Mouse (Mus musculus) embryonic facial prominence, embryonic 10.5 days (tissue): Measurements from ENCODE around the gene Ercc2. TPM values are rescaled to one million over a fixed set of nuclear protein-coding genes. Genes with fewer than 3 reads are reported as not detected.

Experiments
- DNase-seq: peaks from one replicate; pipeline ENCODE4 v3.0.0-alpha.2; 2017; ENCODE audit warnings: low spot score
- H3K27ac ChIP-seq: fragments of 300-500 bp; sonication (generic); replicated peaks from 2 replicates; pipeline ENCODE4 v1.5.1; 2016; ENCODE audit warnings: mild to moderate bottlenecking
- H3K27me3 ChIP-seq: fragments of 300-500 bp; sonication (generic); replicated peaks from 2 replicates; pipeline ENCODE4 v1.6.1; 2016; ENCODE audit warnings: low read depth, mild to moderate bottlenecking; ENCODE audit not compliant: poor library complexity, severe bottlenecking
- H3K36me3 ChIP-seq: fragments of 300-500 bp; sonication (generic); replicated peaks from 2 replicates; pipeline ENCODE4 v1.6.1; 2016; ENCODE audit warnings: mild to moderate bottlenecking, moderate library complexity
- H3K4me1 ChIP-seq: fragments of 300-500 bp; sonication (generic); 2 replicates; pipeline ENCODE4 v1.6.1; 2016
- H3K4me3 ChIP-seq: fragments of 300-500 bp; sonication (generic); 2 replicates; pipeline ENCODE4 v1.5.1; 2016; ENCODE audit warnings: mild to moderate bottlenecking, moderate library complexity
- H3K9me3 ChIP-seq: fragments of 300-500 bp; sonication (generic); 2 replicates; pipeline ENCODE4 v1.6.1; 2016; ENCODE audit warnings: mild to moderate bottlenecking
- WGBS: fragments of 180-500 bp; shearing (Covaris S2); methylation state at CpG from one replicate; pipeline ENCODE4 v1.1.7; 2016; 5-methylcytosine and 5-hydroxymethylcytosine counted together
- polyA plus RNA-seq: library from polyadenylated mRNA; unstranded; fragments of >200 nt; fragmentation: Nextera tagmentation; extraction: Ambion mirVana; gene quantifications from 2 replicates; pipeline ENCODE4 v1.2.1, GENCODE M21; 2016

The Ercc2 gene
- polyA plus RNA-seq, 1 experiment from 2014 or later, result 28.8 TPM

- no peaks in the 10 kb centered on the region for H3K9me3 ChIP-seq
- no peak for DNase-seq
- H3K27ac ChIP-seq, result no peak overlapping the region
- peak overlapping the region; percentile 92 for H3K4me3 ChIP-seq
- WGBS, result 37% methylated on average over 4 of the region's 4 CpGs
- peaks cover 59% of the 10 kb centered on the region for H3K4me1 ChIP-seq
- peaks cover 28% of the 10 kb centered on the region for H3K27me3 ChIP-seq
- peaks cover 9% of the 10 kb centered on the region for H3K36me3 ChIP-seq
Observed at GRCm38 (mm10) chr7:19362276-19362675, 19.5 kb upstream of the Ercc2 start.

DNA sequence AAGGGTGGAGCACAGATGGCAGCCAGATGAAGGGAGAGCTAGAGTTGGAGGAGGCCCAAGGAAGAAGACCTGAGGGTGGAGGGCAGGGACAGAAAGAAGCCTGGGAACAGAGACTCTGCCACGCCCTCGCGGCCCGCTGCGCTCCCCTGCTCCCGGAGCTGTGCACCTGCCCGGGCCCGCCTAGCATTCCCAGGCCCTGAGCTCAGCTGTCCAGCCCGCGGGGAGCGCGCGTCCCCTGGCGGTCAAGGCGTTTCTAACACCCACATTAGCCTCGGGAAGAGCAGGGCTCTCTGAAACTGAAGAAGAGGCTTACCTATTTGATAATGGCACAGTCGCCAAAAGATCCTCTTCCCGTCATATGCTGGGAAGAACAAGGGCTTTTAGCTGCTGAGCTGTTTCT lies 17.9 kb upstream of the Ercc2 start:
- Histone ChIP-seq H3K4me3 (peak overlapping the region; percentile 25), H3K27me3 (peaks cover 35% of the 10 kb centered on the region), H3K4me1 (peaks cover 48% of the 10 kb centered on the region), H3K9me3 (no peaks in the 10 kb centered on the region), H3K36me3 (no peaks in the 10 kb centered on the region), H3K27ac (no peak overlapping the region)
- DNase-seq, result peak; percentile 80
- WGBS, result 3% methylated on average over 18 of the region's 18 CpGs

DNA sequence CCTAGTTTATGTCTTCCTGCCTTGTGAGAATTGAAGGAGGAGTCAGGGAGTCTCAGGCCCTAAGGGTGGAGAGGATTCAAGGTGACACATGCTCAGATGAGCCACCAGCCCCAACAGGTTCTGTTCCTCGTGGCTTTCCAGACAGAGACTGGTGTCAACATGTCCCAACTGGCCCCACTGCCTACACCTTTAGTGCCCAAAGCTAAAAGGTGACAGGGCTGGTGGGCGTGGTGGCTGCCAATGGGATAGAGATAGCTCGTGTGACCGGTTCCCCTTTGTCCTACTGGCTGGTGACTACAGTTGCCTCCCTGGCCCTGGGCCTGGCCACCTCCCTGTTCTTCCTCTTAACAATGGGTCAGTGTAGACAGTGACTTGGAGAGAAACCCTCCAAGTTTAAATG lies 16.4 kb upstream of the Ercc2 start:
- Histone ChIP-seq H3K9me3 (no peaks in the 10 kb centered on the region), H3K27me3 (peaks cover 48% of the 10 kb centered on the region), H3K27ac (no peak overlapping the region), H3K36me3 (no peaks in the 10 kb centered on the region), H3K4me3 (no peak overlapping the region), H3K4me1 (peaks cover 45% of the 10 kb centered on the region)
- WGBS, result 78% methylated on average over 4 of the region's 4 CpGs
- peak; percentile 38 for DNase-seq

DNA sequence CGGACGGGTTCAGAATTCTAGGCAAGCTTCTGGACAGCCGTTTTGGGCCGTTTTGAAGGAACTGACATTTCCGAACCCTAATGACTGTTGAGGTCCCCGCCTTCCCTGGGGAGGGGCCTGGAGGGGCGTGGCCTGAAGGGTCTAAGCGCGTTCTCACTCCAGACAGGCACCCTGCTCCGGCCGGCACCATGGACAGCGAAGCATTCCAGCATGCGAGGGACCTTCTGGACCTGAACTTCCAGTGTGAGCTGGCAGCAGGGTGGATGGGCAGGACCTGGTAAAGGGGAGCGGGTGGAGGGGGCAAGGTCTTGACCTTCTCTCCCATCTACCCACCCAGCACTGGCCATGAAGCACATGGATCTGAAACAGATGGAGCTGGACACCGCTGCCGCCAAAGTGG lies 13.4 kb upstream of the Ercc2 start:
- H3K9me3 ChIP-seq, result no peaks in the 10 kb centered on the region
- peaks cover 12% of the 10 kb centered on the region for H3K36me3 ChIP-seq
- H3K27me3 ChIP-seq, result peaks cover 39% of the 10 kb centered on the region
- H3K4me1 ChIP-seq, result peaks cover 21% of the 10 kb centered on the region
- 21% methylated on average over 16 of the region's 16 CpGs for WGBS
- 0 out of 2 replicates have a peak overlapping the region, but pooled peaks have one; percentile 6 for H3K4me3 ChIP-seq
- H3K27ac ChIP-seq, result no peak overlapping the region
- DNase-seq, result peak; percentile 68

DNA sequence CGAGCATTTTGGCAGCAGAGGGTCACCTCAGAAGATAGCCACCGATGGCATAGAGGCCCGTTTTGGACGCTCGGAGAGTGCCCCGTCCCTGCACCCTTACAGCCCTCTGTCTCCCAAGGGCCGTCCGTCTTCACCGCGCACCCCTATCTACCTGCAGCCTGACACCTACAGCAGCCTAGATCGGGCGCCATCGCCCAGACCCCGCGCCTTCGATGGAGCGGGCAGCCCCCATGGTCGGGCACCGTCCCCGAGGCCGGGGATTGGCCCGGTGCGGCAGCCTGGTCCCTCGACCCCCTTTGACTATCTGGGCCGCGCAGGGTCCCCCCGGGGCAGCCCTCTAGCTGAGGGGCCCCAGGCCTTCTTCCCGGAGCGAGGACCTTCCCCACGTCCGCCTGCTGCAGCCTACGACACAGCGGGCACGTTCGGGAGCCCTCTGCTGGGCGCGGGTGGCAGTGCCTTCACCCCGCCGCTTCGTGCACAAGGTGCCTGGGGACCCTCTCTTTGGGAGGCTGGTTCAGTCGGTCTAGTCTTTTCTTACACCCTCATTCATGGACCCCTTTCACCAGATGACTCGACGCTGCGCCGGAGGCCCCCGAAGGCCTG lies 11.9 kb upstream of the Ercc2 start:
- Histone ChIP-seq H3K27me3 (peaks cover 27% of the 10 kb centered on the region), H3K9me3 (no peaks in the 10 kb centered on the region), H3K27ac (peak overlapping the region; percentile 63; the same call in 1 of the 2 replicates), H3K36me3 (peaks cover 17% of the 10 kb centered on the region), H3K4me1 (peaks cover 12% of the 10 kb centered on the region), H3K4me3 (peak overlapping the region; percentile 57)
- peak; percentile 81 for DNase-seq
- WGBS, result 12% methylated on average over 46 of the region's 46 CpGs

DNA sequence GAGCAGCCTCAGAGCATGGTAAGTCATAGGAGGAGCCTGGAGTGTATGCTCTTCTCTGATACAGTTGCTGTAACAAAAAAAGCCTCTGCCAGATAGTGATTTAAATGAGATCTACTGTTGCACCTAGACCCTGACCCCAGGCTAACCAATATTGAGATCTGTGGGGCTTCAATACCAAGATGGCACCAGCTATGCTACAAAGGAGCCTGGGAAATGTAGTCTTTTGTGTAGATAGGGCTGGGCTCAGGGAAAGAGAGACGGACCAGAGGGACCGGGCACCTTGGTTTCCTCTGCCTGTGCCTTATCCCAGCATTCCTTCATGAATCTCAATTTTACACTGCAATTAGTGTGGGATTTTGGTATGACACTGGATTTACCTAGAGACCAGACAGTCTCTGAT lies 8.4 kb upstream of the Ercc2 start:
- Histone ChIP-seq H3K4me3 (no peak overlapping the region), H3K9me3 (no peaks in the 10 kb centered on the region), H3K4me1 (peaks cover 11% of the 10 kb centered on the region), H3K27me3 (peaks cover 26% of the 10 kb centered on the region), H3K27ac (no peak overlapping the region), H3K36me3 (peaks cover 43% of the 10 kb centered on the region)
- no peak for DNase-seq
- WGBS, result 88% methylated on average over 2 of the region's 2 CpGs

GRCm38 (mm10) chr7:19375368-19375767 lies 6.4 kb upstream of the Ercc2 start:
- Histone ChIP-seq H3K4me1 (no peaks in the 10 kb centered on the region), H3K4me3 (no peak overlapping the region), H3K9me3 (no peaks in the 10 kb centered on the region), H3K36me3 (peaks cover 43% of the 10 kb centered on the region), H3K27me3 (peaks cover 8% of the 10 kb centered on the region; the same call in 1 of the 2 replicates), H3K27ac (no peak overlapping the region)
- no peak for DNase-seq
- WGBS, result 76% methylated on average over 18 of the region's 18 CpGs

DNA sequence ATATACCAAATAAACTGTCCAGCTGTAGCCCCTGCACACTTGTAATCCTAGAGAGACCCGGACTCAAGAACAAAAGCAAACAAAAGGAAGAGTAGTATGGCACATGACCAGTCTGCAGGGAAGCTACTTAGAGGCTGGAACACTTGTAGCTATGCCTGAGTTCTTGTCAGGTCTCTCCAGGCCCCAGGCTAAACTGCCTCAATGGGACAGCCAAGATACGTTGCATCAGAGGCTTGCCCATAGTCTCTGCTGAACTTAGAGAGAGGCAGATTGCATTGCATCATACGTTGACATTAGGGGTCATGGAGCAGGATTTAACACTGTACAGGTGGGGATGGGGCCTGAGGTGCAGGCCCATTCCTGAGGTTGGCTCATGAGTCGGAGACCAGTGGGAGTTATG lies 5.8 kb upstream of the Ercc2 start:
- Histone ChIP-seq H3K27ac (no peak overlapping the region), H3K27me3 (peaks cover 1% of the 10 kb centered on the region; the same call in 1 of the 2 replicates), H3K4me3 (no peak overlapping the region), H3K36me3 (peaks cover 40% of the 10 kb centered on the region), H3K4me1 (no peaks in the 10 kb centered on the region), H3K9me3 (no peaks in the 10 kb centered on the region)
- no peak for DNase-seq
- WGBS, result 88% methylated on average over 4 of the region's 4 CpGs

GRCm38 (mm10) chr7:19378049-19378448 lies 3.8 kb upstream of the Ercc2 start:
- no peak overlapping the region for H3K27ac ChIP-seq
- H3K27me3 ChIP-seq, result no peaks in the 10 kb centered on the region
- H3K4me1 ChIP-seq, result peaks cover 8% of the 10 kb centered on the region
- WGBS, result 64% methylated on average over 8 of the region's 8 CpGs
- no peaks in the 10 kb centered on the region for H3K9me3 ChIP-seq
- H3K36me3 ChIP-seq, result peaks cover 33% of the 10 kb centered on the region
- DNase-seq, result no peak
- H3K4me3 ChIP-seq, result no peak overlapping the region

DNA sequence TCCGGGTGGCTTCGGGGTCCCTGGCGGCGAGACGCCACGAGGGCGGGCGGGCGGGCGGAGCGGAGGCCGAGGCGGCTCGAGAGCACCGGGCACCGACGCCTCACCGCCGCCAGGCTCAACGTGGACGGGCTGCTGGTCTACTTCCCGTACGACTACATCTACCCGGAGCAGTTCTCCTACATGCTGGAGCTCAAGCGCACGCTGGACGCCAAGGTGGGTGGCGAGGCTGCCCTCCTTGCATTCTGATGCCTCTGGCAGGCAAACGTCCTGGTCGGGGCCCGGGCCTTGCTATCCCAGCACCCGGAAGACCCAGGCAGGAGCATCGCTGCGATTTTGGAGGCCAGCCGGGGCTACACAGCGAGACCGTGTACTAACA lies 344 bp downstream of the Ercc2 start:
- H3K27ac ChIP-seq, result peak overlapping the region; percentile 84
- WGBS, result under 1% methylated on average over 37 of the region's 37 CpGs
- H3K9me3 ChIP-seq, result no peaks in the 10 kb centered on the region
- no peak for DNase-seq
- H3K4me3 ChIP-seq, result peak overlapping the region; percentile 98
- H3K36me3 ChIP-seq, result peaks cover 48% of the 10 kb centered on the region
- H3K27me3 ChIP-seq, result no peaks in the 10 kb centered on the region
- H3K4me1 ChIP-seq, result peaks cover 15% of the 10 kb centered on the region

DNA sequence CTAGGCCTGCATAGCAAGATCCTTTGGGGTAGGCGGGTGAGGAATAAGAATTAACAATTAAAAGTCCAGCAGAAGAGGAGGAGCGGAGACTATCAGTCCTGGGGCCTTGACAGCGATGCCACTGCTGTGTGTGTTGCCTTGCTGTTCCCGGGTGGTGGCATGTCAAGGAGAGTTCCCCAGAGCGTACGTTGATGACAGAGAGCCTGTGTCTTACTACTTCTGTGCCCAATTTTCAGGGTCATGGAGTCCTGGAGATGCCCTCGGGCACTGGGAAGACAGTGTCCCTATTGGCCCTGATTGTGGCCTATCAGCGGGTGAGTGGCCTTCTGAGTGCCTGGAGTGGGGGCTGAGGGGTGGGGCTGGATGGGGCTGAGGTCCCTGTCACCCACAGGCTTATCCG lies 1.9 kb downstream of the Ercc2 start:
- WGBS, result 70% methylated on average over 9 of the region's 9 CpGs
- no peaks in the 10 kb centered on the region for H3K9me3 ChIP-seq
- H3K27me3 ChIP-seq, result no peaks in the 10 kb centered on the region
- H3K36me3 ChIP-seq, result peaks cover 53% of the 10 kb centered on the region
- no peak for DNase-seq
- no peak overlapping the region for H3K27ac ChIP-seq
- H3K4me1 ChIP-seq, result peaks cover 15% of the 10 kb centered on the region
- H3K4me3 ChIP-seq, result peak overlapping the region; percentile 98; the same call in 1 of the 2 replicates

DNA sequence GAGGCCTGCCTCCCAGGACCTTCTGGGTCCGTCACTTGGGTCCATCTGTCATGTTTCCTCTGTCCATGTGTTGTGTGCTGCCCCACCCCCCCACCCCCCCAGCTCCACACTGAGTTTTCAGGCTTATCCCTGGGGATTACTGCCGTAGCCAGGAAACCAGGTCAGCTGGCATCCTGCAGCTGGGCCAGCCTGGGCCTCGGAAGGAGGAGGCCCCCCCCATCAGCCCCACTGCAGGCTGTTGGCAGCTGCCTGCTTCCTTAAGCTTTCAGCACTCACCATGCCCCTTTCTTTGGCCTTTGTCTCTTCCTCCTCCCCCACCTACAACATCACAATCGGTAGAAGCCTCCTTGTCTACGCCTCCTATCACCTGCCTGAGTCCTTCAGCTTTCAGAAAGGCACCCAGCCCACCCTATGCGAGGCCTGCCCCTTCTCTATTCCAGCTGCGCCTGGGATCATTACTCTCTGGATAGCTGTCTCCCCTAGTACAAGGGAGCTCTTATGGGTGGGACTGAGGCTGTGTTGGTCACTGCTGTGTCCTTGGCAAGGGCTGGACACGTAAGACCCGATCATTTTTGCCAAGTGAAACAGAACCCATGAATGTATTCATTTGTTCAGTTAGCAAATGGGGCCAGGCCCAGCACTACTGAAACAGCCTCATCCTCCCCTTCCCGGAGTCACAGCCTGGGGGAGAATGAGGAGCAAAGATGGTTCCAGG lies 7.0 kb downstream of the Ercc2 start:
- H3K27ac ChIP-seq, result 0 out of 2 replicates have a peak overlapping the region, but pooled peaks have one; percentile 5
- no peak for DNase-seq
- no peaks in the 10 kb centered on the region for H3K9me3 ChIP-seq
- H3K4me3 ChIP-seq, result no peak overlapping the region
- no peaks in the 10 kb centered on the region for H3K27me3 ChIP-seq
- H3K4me1 ChIP-seq, result no peaks in the 10 kb centered on the region
- H3K36me3 ChIP-seq, result peaks cover 100% of the 10 kb centered on the region
- 81% methylated on average over 10 of the region's 10 CpGs for WGBS

GRCm38 (mm10) chr7:19394484-19394883 lies 12.7 kb downstream of the Ercc2 start:
- H3K4me3 ChIP-seq, result 0 out of 2 replicates have a peak overlapping the region, but pooled peaks have one; percentile 1
- WGBS, result 87% methylated on average over 8 of the region's 8 CpGs

More at GRCm38 (mm10) chr7:19394484-19394883, 12.7 kb downstream of the Ercc2 start:
- Histone ChIP-seq H3K27me3 (peaks cover 17% of the 10 kb centered on the region), H3K27ac (no peak overlapping the region), H3K9me3 (no peaks in the 10 kb centered on the region), H3K36me3 (peaks cover 68% of the 10 kb centered on the region), H3K4me1 (peaks cover 6% of the 10 kb centered on the region)
- no peak for DNase-seq
